Mouse (Mus musculus): ENCODE measurements around the gene Cacnb3. TPM values are rescaled to one million over a fixed set of nuclear protein-coding genes. Genes with fewer than 3 reads are reported as not detected.

Cacnb3 gene
- total RNA-seq, 1 experiment from 2014 or later, result not detected

GRCm38 (mm10) chr15:98608784-98609250, 21.8 kb upstream of the Cacnb3 start:
- peak; percentile 28 for ATAC-seq (replicated peaks; ENCODE audit: low read depth, poor library complexity, severe bottlenecking)

GRCm38 (mm10) chr15:98609331-98610130, 21.1 kb upstream of the Cacnb3 start, which contains the start of gene Adcy6:
Gene Adcy6 (minus strand): TSS chr15:98610076.
- ATAC-seq (replicated peaks; ENCODE audit: low read depth, poor library complexity, severe bottlenecking), result 0 out of 2 replicates have a peak, but pooled peaks have one; percentile 17

- ATAC-seq (replicated peaks; ENCODE audit: low read depth, poor library complexity, severe bottlenecking), result no peak
Measured at GRCm38 (mm10) chr15:98610131-98610633, 20.5 kb upstream of the Cacnb3 start.

- ATAC-seq (replicated peaks; ENCODE audit: low read depth, poor library complexity, severe bottlenecking), result no peak
Measured at GRCm38 (mm10) chr15:98612229-98612628, 18.4 kb upstream of the Cacnb3 start.

GRCm38 (mm10) chr15:98614551-98614950, 16.1 kb upstream of the Cacnb3 start:
- no peak for ATAC-seq (replicated peaks; ENCODE audit: low read depth, poor library complexity, severe bottlenecking)

GRCm38 (mm10) chr15:98614971-98615370, 15.7 kb upstream of the Cacnb3 start:
- ATAC-seq (replicated peaks; ENCODE audit: low read depth, poor library complexity, severe bottlenecking), result no peak

- no peak for ATAC-seq (replicated peaks; ENCODE audit: low read depth, poor library complexity, severe bottlenecking)
Measured at GRCm38 (mm10) chr15:98615751-98616150, 14.9 kb upstream of the Cacnb3 start.

- ATAC-seq (replicated peaks; ENCODE audit: low read depth, poor library complexity, severe bottlenecking), result no peak
Measured at GRCm38 (mm10) chr15:98616362-98617175, 14.1 kb upstream of the Cacnb3 start.

- peak; percentile 79 for ATAC-seq (replicated peaks; ENCODE audit: low read depth, poor library complexity, severe bottlenecking)
Measured at GRCm38 (mm10) chr15:98617176-98617537, 13.5 kb upstream of the Cacnb3 start.

- no peak for ATAC-seq (replicated peaks; ENCODE audit: low read depth, poor library complexity, severe bottlenecking)
Measured at GRCm38 (mm10) chr15:98622199-98622598, 8.4 kb upstream of the Cacnb3 start.

GRCm38 (mm10) chr15:98622721-98623120, 7.9 kb upstream of the Cacnb3 start:
- ATAC-seq (replicated peaks; ENCODE audit: low read depth, poor library complexity, severe bottlenecking), result no peak

- no peak for ATAC-seq (replicated peaks; ENCODE audit: low read depth, poor library complexity, severe bottlenecking)
Measured at GRCm38 (mm10) chr15:98623361-98623821, 7.2 kb upstream of the Cacnb3 start.

GRCm38 (mm10) chr15:98626078-98626477, 4.6 kb upstream of the Cacnb3 start:
- no peak for ATAC-seq (replicated peaks; ENCODE audit: low read depth, poor library complexity, severe bottlenecking)

GRCm38 (mm10) chr15:98626487-98627212, 4.0 kb upstream of the Cacnb3 start:
- no peak for ATAC-seq (replicated peaks; ENCODE audit: low read depth, poor library complexity, severe bottlenecking)

GRCm38 (mm10) chr15:98628589-98629254, 1.9 kb upstream of the Cacnb3 start:
- 0 out of 2 replicates have a peak, but pooled peaks have one; percentile 7 for ATAC-seq (replicated peaks; ENCODE audit: low read depth, poor library complexity, severe bottlenecking)

- ATAC-seq (replicated peaks; ENCODE audit: low read depth, poor library complexity, severe bottlenecking), result no peak
Measured at GRCm38 (mm10) chr15:98629464-98629863, 1.2 kb upstream of the Cacnb3 start.

- peak; percentile 57 for ATAC-seq (replicated peaks; ENCODE audit: low read depth, poor library complexity, severe bottlenecking)
Measured at GRCm38 (mm10) chr15:98631493-98631892, 853 bp downstream of the Cacnb3 start.

- ATAC-seq (replicated peaks; ENCODE audit: low read depth, poor library complexity, severe bottlenecking), result 0 out of 2 replicates have a peak, but pooled peaks have one; percentile 3
Measured at GRCm38 (mm10) chr15:98632107-98632744, 1.6 kb downstream of the Cacnb3 start.

- no peak for ATAC-seq (replicated peaks; ENCODE audit: low read depth, poor library complexity, severe bottlenecking)
Measured at GRCm38 (mm10) chr15:98632921-98633320, 2.3 kb downstream of the Cacnb3 start.

All from common myeloid progenitor, adult 5-6 weeks (primary cell).